Mouse (Mus musculus) ES-Bruce4 (cell line): ENCODE results near the gene Furin. TPM values are rescaled to one million over a fixed set of nuclear protein-coding genes. Genes with fewer than 3 reads are reported as not detected.

ENCODE experiments used
- H3K27ac ChIP-seq: 2 replicates; pipeline ENCODE4 v1.5.1; 2012; ENCODE audit warnings: low read length, inconsistent platforms; ENCODE audit not compliant: insufficient read depth
- H3K27me3 ChIP-seq: 2 replicates; pipeline ENCODE4 v1.6.1; 2012; ENCODE audit warnings: mild to moderate bottlenecking, low read length, inconsistent platforms; ENCODE audit not compliant: control insufficient read depth, poor library complexity, insufficient read depth, severe bottlenecking
- H3K36me3 ChIP-seq: 2 replicates; pipeline ENCODE4 v1.6.1; 2012; ENCODE audit warnings: inconsistent platforms, mild to moderate bottlenecking, low read length, moderate library complexity; ENCODE audit not compliant: control insufficient read depth, poor library complexity, insufficient read depth, severe bottlenecking
- H3K4me1 ChIP-seq: one replicate; pipeline ENCODE4 v1.8.1; 2011; ENCODE audit warnings: low read length; ENCODE audit not compliant: control insufficient read depth, insufficient read depth
- H3K4me3 ChIP-seq: 2 replicates; pipeline ENCODE4 v1.5.1; 2011; ENCODE audit warnings: low read depth, mild to moderate bottlenecking, low read length
- H3K9ac ChIP-seq: 2 replicates; pipeline ENCODE4 v1.6.1; 2012; ENCODE audit warnings: low read depth, mild to moderate bottlenecking, inconsistent platforms; ENCODE audit not compliant: poor library complexity, severe bottlenecking
- H3K9me3 ChIP-seq: replicated peaks from 2 replicates; pipeline ENCODE4 v1.6.1; 2012; ENCODE audit warnings: mild to moderate bottlenecking, low read length, inconsistent platforms; ENCODE audit not compliant: control insufficient read depth, poor library complexity, insufficient read depth, severe bottlenecking
- CTCF ChIP-seq: IDR thresholded peaks from one replicate; pipeline ENCODE4 v1.8.1; 2011; ENCODE audit warnings: low read depth, low read length
- EP300 ChIP-seq: IDR thresholded peaks from 2 replicates; pipeline ENCODE4 v1.6.1; 2011; ENCODE audit warnings: low read depth, low read length; ENCODE audit not compliant: insufficient read depth
- POLR2A ChIP-seq: IDR thresholded peaks from one replicate; pipeline ENCODE4 v1.8.1; 2011; ENCODE audit warnings: low read length; ENCODE audit not compliant: insufficient read depth
- polyA plus RNA-seq: library from polyadenylated mRNA; stranded (reverse); fragments of >200 nt; gene quantifications from 2 replicates; pipeline ENCODE4 v1.2.4, GENCODE M21; 2011; ENCODE audit warnings: low read depth; ENCODE audit not compliant: missing spikeins, insufficient read depth, insufficient read length

Gene Furin
- polyA plus RNA-seq, result 32.5 and 40.3 TPM in 2 replicates

DNA sequence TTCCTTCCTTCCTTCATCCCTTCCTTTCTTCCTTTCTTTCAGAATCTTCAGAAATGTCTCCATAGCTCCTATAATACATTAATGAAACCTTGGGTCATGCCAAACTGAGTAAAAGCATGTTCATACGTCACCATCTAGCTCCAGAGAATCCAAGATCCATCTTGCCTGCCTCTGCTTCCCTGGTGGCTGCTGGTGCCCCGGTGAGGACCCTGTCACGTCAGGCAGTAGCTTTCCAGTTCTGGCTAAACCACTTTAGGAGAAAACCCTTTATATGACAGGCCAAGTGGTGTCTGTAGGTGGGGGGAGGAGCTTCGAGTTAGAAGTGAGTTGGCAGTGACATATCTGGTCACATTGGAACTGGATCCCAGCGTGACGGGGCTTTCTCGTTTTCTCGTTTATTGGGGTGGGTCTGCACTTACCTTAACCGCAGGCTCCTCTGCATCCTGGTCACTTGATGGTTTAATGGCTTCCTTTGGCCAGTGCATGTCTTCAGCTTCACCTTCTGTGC lies at the start of gene Furin:
TSS of gene Furin (minus strand) at position 249 of the 508 bp plus-strand sequence.
- Histone ChIP-seq H3K27ac (no peak within 1 kb of the TSS), H3K36me3 (no peaks in the 10 kb centered on the region), H3K4me3 (no peak within 1 kb of the TSS), H3K4me1 (peaks cover 1% of the 10 kb centered on the region), H3K27me3 (no peaks in the 10 kb centered on the region), H3K9me3 (no peaks in the 10 kb centered on the region), H3K9ac (no peak within 1 kb of the TSS)
- TF ChIP-seq CTCF, result no peak
- TF ChIP-seq EP300, result no peak
- no peak for TF ChIP-seq POLR2A

DNA sequence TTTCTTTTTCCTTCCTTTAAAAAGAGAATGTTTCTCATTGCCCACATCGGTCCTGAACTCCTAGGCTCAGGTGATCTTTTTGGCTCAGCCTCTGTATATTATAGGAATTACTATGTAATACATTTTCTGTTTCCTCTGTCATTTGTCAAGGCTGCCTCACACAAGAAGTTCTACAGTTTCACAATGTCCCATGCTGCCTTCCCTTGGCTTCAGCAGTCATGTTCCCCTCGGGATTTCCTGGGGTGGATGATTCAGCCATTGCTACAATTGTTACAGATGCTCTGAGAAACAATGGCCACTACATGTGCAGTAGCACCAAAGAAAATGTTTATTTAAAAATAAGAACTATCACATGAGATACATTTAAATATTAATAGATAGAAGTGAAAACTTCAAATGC lies 49.5 kb upstream of the Furin start:
- H3K36me3 ChIP-seq, result peaks cover 5% of the 10 kb centered on the region; the same call in 1 of the 2 replicates

DNA sequence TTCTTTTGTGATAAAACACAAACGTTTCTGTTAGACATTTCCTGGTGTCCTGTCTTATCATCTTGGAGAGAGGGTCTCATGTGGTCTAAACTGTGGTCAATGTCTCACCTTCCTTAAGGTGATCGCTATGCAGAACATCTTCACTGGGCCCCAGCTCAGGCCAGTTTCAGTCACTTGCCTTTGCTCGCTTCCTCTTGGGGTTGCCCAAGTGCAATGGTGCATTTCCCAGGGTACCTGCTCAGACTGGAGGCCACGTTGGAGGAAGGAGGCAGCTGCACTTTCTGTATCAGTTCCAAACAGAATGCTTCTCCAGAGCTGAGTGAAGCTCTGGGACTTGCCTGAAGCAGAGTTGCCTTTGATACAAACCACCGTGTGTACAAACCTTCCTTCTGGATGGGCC lies 48.8 kb upstream of the Furin start:
- TF ChIP-seq EP300 (no peak), POLR2A (no peak), CTCF (no peak)
- Histone ChIP-seq H3K9me3 (no peaks in the 10 kb centered on the region), H3K36me3 (no peaks in the 10 kb centered on the region; the same call in 1 of the 2 replicates), H3K27ac (no peak overlapping the region), H3K27me3 (no peaks in the 10 kb centered on the region), H3K9ac (no peak overlapping the region), H3K4me1 (no peaks in the 10 kb centered on the region), H3K4me3 (no peak overlapping the region)

More for the DNA sequence above, 49.5 kb upstream of the Furin start:
- H3K27ac ChIP-seq, result no peak overlapping the region
- no peaks in the 10 kb centered on the region for H3K9me3 ChIP-seq
- TF ChIP-seq CTCF, result no peak
- no peak for TF ChIP-seq EP300
- TF ChIP-seq POLR2A, result no peak
- no peaks in the 10 kb centered on the region for H3K4me1 ChIP-seq
- H3K4me3 ChIP-seq, result no peak overlapping the region
- H3K27me3 ChIP-seq, result no peaks in the 10 kb centered on the region
- H3K9ac ChIP-seq, result no peak overlapping the region

DNA sequence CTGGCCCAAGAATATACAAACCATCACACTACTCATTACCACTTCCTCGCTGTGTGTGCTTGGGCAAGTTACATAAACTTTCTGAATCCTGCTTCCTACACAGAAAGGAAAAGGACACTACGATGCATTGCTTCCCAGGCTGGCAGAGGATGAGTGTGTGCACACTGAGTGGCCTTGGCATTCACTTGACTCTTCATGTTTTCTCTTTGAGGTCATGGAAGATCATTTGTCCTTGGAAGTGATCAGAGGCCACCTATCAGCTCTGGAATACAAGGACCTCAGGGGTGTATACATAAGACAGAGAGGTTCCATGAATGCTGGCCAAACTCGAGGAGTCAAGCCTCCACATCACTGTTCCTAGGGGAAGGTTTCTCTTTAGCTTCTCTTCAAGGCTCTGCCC lies 47.9 kb upstream of the Furin start:
- Histone ChIP-seq H3K4me1 (no peaks in the 10 kb centered on the region), H3K9me3 (no peaks in the 10 kb centered on the region), H3K27ac (no peak overlapping the region), H3K36me3 (no peaks in the 10 kb centered on the region; the same call in 1 of the 2 replicates), H3K4me3 (no peak overlapping the region), H3K27me3 (no peaks in the 10 kb centered on the region), H3K9ac (no peak overlapping the region)
- TF ChIP-seq CTCF (no peak), POLR2A (no peak), EP300 (no peak)

DNA sequence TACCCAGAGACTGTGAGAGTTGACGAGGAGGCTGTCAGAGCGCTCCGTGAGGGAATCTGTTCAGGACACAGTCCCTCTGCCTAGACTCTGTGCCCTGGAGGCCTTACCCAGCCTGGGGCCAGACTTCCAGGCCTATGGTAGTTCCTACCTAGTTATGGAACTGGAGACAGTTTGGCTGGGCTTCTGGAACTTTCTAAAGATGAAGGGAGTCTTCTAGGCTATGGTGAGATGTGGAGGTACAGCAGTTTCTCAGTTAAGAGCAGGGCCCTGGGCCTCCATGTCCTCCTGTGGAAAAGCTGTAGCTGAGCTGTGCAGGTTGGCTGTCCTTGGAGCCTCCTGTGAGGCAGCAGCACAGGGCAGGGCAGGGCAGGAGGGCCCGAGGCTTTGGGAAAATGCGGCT lies 47.0 kb upstream of the Furin start:
- Histone ChIP-seq H3K9ac (no peak overlapping the region), H3K4me1 (no peaks in the 10 kb centered on the region), H3K9me3 (no peaks in the 10 kb centered on the region), H3K27me3 (no peaks in the 10 kb centered on the region), H3K27ac (no peak overlapping the region), H3K36me3 (no peaks in the 10 kb centered on the region; the same call in 1 of the 2 replicates), H3K4me3 (no peak overlapping the region)
- TF ChIP-seq EP300, result no peak
- TF ChIP-seq POLR2A, result no peak
- no peak for TF ChIP-seq CTCF

DNA sequence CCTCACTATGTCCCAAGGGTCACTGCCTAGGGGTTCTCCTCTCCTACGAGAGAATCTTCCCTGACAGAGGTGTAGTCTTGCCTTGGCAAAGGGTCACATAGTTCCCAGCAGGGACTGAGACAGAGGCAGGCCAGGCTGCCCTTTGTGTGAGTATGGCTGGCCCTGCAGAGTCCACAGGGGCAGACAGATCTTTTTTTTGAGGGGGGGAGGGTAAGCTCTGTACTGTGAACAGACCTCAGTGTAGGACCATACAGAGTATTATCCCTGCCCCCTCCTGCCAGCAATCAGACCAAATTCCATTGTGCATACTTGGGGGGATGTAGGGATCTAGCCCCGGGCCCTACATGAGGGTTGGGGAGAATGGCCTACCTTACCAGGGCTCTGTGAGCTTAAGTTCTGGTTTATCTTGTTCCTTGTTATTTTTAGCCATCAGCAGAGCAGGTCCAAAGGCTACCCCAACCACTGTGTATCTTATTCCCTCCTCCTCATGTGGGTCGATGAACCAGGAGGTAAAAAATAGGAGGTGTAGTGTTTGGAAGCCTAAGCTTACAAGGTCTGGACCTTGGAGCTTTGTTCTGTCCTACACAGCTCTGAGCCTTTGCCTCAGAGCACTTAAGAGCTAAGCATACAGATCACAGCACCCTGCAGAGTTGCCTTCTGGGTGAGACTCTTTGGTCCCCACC lies 46.5 kb upstream of the Furin start:
- H3K4me1 ChIP-seq, result no peaks in the 10 kb centered on the region
- H3K9me3 ChIP-seq, result no peaks in the 10 kb centered on the region
- TF ChIP-seq CTCF (no peak), POLR2A (no peak), EP300 (no peak)
- no peaks in the 10 kb centered on the region; the same call in 1 of the 2 replicates for H3K36me3 ChIP-seq
- no peak overlapping the region for H3K27ac ChIP-seq
- no peaks in the 10 kb centered on the region for H3K27me3 ChIP-seq
- H3K9ac ChIP-seq, result no peak overlapping the region
- H3K4me3 ChIP-seq, result no peak overlapping the region
